Mouse (Mus musculus) myocyte (in vitro differentiated cells): ENCODE measurements around the gene Efr3b.

Experiments used
- MAX ChIP-seq: IDR thresholded peaks from one replicate; pipeline ENCODE4 v1.6.1; 2011; ENCODE audit warnings: low read depth, mild to moderate bottlenecking, control low read depth
- POLR2AphosphoS2 ChIP-seq: IDR thresholded peaks from one replicate; pipeline ENCODE4 v1.6.1; 2011; ENCODE audit warnings: low read depth, control low read depth; ENCODE audit not compliant: insufficient read length
- USF1 ChIP-seq: IDR thresholded peaks from one replicate; pipeline ENCODE4 v1.6.1; 2011; ENCODE audit warnings: low read depth, mild to moderate bottlenecking, control low read depth, moderate library complexity

DNA sequence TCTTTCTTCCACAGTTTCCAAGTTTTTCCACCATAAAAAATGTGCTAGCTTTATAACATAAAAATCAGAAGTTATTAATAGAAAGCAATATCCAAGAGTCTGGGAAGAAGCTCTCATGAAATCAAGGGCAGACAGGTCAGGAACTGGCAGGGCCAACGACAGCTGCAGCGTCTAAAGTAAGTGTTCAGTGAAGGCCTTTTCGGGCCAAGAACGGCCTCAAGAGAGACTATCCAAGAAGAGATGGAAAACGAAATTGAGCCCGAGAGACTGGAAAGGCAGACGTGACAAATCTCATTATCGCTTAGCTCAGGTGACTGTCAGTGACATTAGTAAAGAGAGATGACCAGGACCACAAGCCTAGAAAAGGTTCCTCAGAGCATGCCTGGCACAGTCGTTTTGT lies 19.6 kb upstream of the Efr3b start:
- TF ChIP-seq POLR2AphosphoS2: no peak
- no peak for TF ChIP-seq USF1
- no peak for TF ChIP-seq MAX
